21 mouse cellular contexts compared by ENCODE assay signal in the genomic region with DNA sequence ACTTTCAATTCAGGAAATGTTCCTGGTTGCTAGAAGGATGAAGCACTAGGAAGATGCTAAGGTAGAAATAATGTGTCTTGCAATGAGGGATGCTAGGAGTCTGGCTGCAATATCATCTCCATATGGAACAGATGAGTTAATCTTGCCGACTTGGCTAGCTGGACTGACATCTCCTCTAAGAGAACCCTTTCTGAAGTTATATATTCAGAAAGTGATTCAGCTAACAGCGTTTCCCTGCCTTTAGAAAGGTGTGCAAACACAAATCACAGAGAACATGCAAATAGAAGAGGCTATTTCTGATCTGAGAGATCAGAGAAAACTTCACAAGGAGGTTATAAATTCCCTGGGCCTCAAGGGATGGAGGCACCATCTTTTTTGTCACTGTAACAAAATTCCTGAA.
"Had no signal": no experiment of that assay in that cellular context is flagged by ENCODE, and none has a peak within 500 bp of the region (broad histone marks: within the 10 kb centered on the region; RNA-seq: fewer than 3 reads in every experiment).

No protein-coding gene starts in this region.

- H3K4me1 ChIP-seq: kidney, embryonic 15.5 days; limb, embryonic 12.5 days; limb, embryonic 15.5 days; neural tube, embryonic 12.5 days had no signal

- DNase-seq: kidney, adult 8-10 months; kidney, postnatal 10 days; kidney, postnatal 36 days; left cerebral cortex, postnatal 4 days; liver, postnatal 0 days; lung, embryonic 14.5 days; retina, postnatal 1 day; spleen, adult 18-20 months; thymus, adult 18-20 months; thymus, postnatal 36 days had no signal

- H3K9me3 ChIP-seq: neural tube, embryonic 15.5 days had no signal

- ATAC-seq: liver, postnatal 0 days; lung, postnatal 0 days; midbrain, embryonic 15.5 days had no signal

- H3K36me3 ChIP-seq: kidney, embryonic 15.5 days; limb, embryonic 12.5 days; limb, embryonic 15.5 days; midbrain, embryonic 12.5 days; midbrain, embryonic 15.5 days; neural tube, embryonic 12.5 days; neural tube, embryonic 15.5 days had no signal

- H3K27ac ChIP-seq: kidney, embryonic 15.5 days; limb, embryonic 12.5 days; limb, embryonic 15.5 days; liver, embryonic 14.5 days; macrophage; midbrain, embryonic 12.5 days; midbrain, embryonic 15.5 days; neural tube, embryonic 12.5 days; neural tube, embryonic 15.5 days had no signal

- H3K27me3 ChIP-seq: kidney, embryonic 15.5 days; limb, embryonic 15.5 days; midbrain, embryonic 12.5 days; midbrain, embryonic 15.5 days; neural tube, embryonic 12.5 days; neural tube, embryonic 15.5 days had no signal

- H3K4me3 ChIP-seq: kidney, embryonic 15.5 days; limb, embryonic 12.5 days; limb, embryonic 15.5 days; midbrain, embryonic 12.5 days; midbrain, embryonic 15.5 days; neural tube, embryonic 12.5 days; neural tube, embryonic 15.5 days had no signal

- H3K4me2 ChIP-seq: kidney, embryonic 15.5 days; limb, embryonic 12.5 days; limb, embryonic 15.5 days; liver, embryonic 11.5 days; lung, embryonic 14.5 days; midbrain, embryonic 12.5 days; midbrain, embryonic 15.5 days; neural tube, embryonic 12.5 days; neural tube, embryonic 15.5 days had no signal

- H3K9ac ChIP-seq: kidney, embryonic 15.5 days; limb, embryonic 12.5 days; limb, embryonic 15.5 days; liver, embryonic 14.5 days; liver, postnatal 0 days; lung, embryonic 14.5 days; midbrain, embryonic 12.5 days; midbrain, embryonic 15.5 days; neural tube, embryonic 12.5 days; neural tube, embryonic 15.5 days had no signal
